Mouse (Mus musculus) heart, adult 2 months (tissue): ENCODE results near the gene Nwd1. TPM values are rescaled to one million over a fixed set of nuclear protein-coding genes. Genes with fewer than 3 reads are reported as not detected.

Experiments used
- DNase-seq, 2 experiments: peaks; one replicate each; pipeline ENCODE4 v3.0.0; 2021
- H3K27ac ChIP-seq: fragments of 200-600 bp; 2 replicates; pipeline ENCODE4 v1.8.1; 2022
- H3K27me3 ChIP-seq: fragments of 200-500 bp; 2 replicates; pipeline ENCODE4 v1.6.1; 2012; ENCODE audit warnings: mild to moderate bottlenecking, low read length, inconsistent platforms, mixed read lengths; ENCODE audit not compliant: control insufficient read depth, insufficient read depth
- H3K36me3 ChIP-seq: fragments of 200-500 bp; 2 replicates; pipeline ENCODE4 v1.6.1; 2012; ENCODE audit warnings: low read length, inconsistent platforms; ENCODE audit not compliant: control insufficient read depth, insufficient read depth
- H3K4me1 ChIP-seq: fragments of 200-500 bp; 2 replicates; pipeline ENCODE4 v1.6.1; 2011; ENCODE audit warnings: low read length; ENCODE audit not compliant: control insufficient read depth, insufficient read depth
- H3K4me3 ChIP-seq: fragments of 200-600 bp; 2 replicates; pipeline ENCODE4 v1.8.1; 2022
- H3K79me2 ChIP-seq: fragments of 200-500 bp; replicated peaks from 2 replicates; pipeline ENCODE4 v1.6.1; 2012; ENCODE audit warnings: mild to moderate bottlenecking, inconsistent platforms, low read length, moderate library complexity, mixed read lengths; ENCODE audit not compliant: control insufficient read depth, insufficient read depth
- H3K9ac ChIP-seq: fragments of 200-500 bp; 2 replicates; pipeline ENCODE4 v1.6.1; 2012; ENCODE audit warnings: low read depth, mild to moderate bottlenecking, control low read depth, inconsistent platforms, low read length, mixed read lengths
- CTCF ChIP-seq: fragments of 200-600 bp; IDR thresholded peaks from 2 replicates; pipeline ENCODE4 v1.8.1; 2022; ENCODE audit warnings: antibody characterized with exemption, mild to moderate bottlenecking, moderate library complexity
- EP300 ChIP-seq: fragments of 200-500 bp; IDR thresholded peaks from 2 replicates; pipeline ENCODE4 v1.6.1; 2011; ENCODE audit warnings: low read depth, low read length, control low read depth; ENCODE audit not compliant: insufficient read depth
- POLR2A ChIP-seq: fragments of 200-500 bp; IDR thresholded peaks from 2 replicates; pipeline ENCODE4 v1.6.1; 2011; ENCODE audit warnings: mild to moderate bottlenecking, low read depth, low read length, control low read depth; ENCODE audit not compliant: insufficient read depth
- WGBS: fragments of 180-500 bp; shearing (Covaris S2); methylation state at CpG from one replicate; pipeline ENCODE4 v1.1.7; 2018; 5-methylcytosine and 5-hydroxymethylcytosine counted together
- intact Hi-C: fragments of 180-260 bp; cut with DNase I; formaldehyde crosslinking; loops from one replicate; pipeline ENCODE4 v1.15.1; 2025
- microRNA-seq, 2 experiments: library from miRNA; unstranded; fragments of <30 nt; microRNA quantifications; one replicate each; pipeline ENCODE4 v1.2.0; 2021
- polyA plus RNA-seq: library from polyadenylated mRNA; depleted of rRNA; stranded (reverse); fragments of >200 nt; gene quantifications from 2 replicates; pipeline ENCODE4 v1.2.3, GENCODE M21; 2012; rRNA removed
- total RNA-seq, 2 experiments: library from RNA; stranded (reverse); gene quantifications; 2 replicates each; pipeline ENCODE4 v1.2.3; 2021

Nwd1 gene
- total and polyA plus RNA-seq, 3 experiments: 0.25 to 0.29 (median 0.27) TPM

GRCm38 (mm10) chr8:72761322-72762051 lies 115.0 kb downstream of the Nwd1 start, which contains the start of gene F2rl3:
F2rl3 (plus strand) TSS chr8:72761880.
- Histone ChIP-seq H3K27ac (peak within 1 kb of the TSS; percentile 64), H3K36me3 (no peaks in the 10 kb centered on the region), H3K79me2 (no peaks in the 10 kb centered on the region), H3K4me1 (peaks cover 3% of the 10 kb centered on the region; the same call in 1 of the 2 replicates), H3K9ac (no peak within 1 kb of the TSS), H3K27me3 (no peaks in the 10 kb centered on the region), H3K4me3 (peak within 1 kb of the TSS; percentile 35)
- 34% methylated on average over 7 of the region's 7 CpGs for WGBS
- intact Hi-C loops: no loop called here
- no peak for TF ChIP-seq EP300
- no peak for TF ChIP-seq CTCF
- TF ChIP-seq POLR2A: no peak
- DNase-seq: peak in 1 of 2 experiments; percentile 35

GRCm38 (mm10) chr8:72762306-72762705 lies 115.8 kb downstream of the Nwd1 start:
- H3K27me3 ChIP-seq: no peaks in the 10 kb centered on the region
- WGBS: 79% methylated on average over 12 of the region's 12 CpGs
- no peaks in the 10 kb centered on the region for H3K36me3 ChIP-seq
- H3K4me1 ChIP-seq: peaks cover 3% of the 10 kb centered on the region; the same call in 1 of the 2 replicates
- H3K27ac ChIP-seq: peak overlapping the region; percentile 64
- intact Hi-C loops: no loop called here
- H3K4me3 ChIP-seq: peak overlapping the region; percentile 35
- peak in 1 of 2 experiments; percentile 2 for DNase-seq
- H3K9ac ChIP-seq: no peak overlapping the region
- no peak for TF ChIP-seq POLR2A
- TF ChIP-seq EP300: no peak
- TF ChIP-seq CTCF: no peak
- no peaks in the 10 kb centered on the region for H3K79me2 ChIP-seq

- Histone ChIP-seq H3K4me3 (no peak overlapping the region), H3K4me1 (peaks cover 3% of the 10 kb centered on the region; the same call in 1 of the 2 replicates), H3K79me2 (no peaks in the 10 kb centered on the region), H3K36me3 (no peaks in the 10 kb centered on the region), H3K27ac (no peak overlapping the region), H3K9ac (no peak overlapping the region), H3K27me3 (no peaks in the 10 kb centered on the region)
- whole genome bisulfite sequencing: 84% methylated on average over 4 of the region's 4 CpGs
- DNase-seq: no peak
- intact Hi-C loops: no loop called here
- TF ChIP-seq POLR2A (no peak), EP300 (no peak), CTCF (no peak)
Measured at GRCm38 (mm10) chr8:72765696-72766095, 119.2 kb downstream of the Nwd1 start.

GRCm38 (mm10) chr8:72766777-72767176 lies 120.3 kb downstream of the Nwd1 start:
- Histone ChIP-seq H3K27ac (no peak overlapping the region), H3K4me3 (no peak overlapping the region), H3K4me1 (no peaks in the 10 kb centered on the region), H3K27me3 (no peaks in the 10 kb centered on the region), H3K79me2 (no peaks in the 10 kb centered on the region), H3K9ac (no peak overlapping the region), H3K36me3 (no peaks in the 10 kb centered on the region)
- intact Hi-C loops: no loop called here
- TF ChIP-seq EP300 (no peak), POLR2A (no peak), CTCF (no peak)
- DNase-seq: no peak
- 38% methylated on average over 7 of the region's 7 CpGs for WGBS

Small RNAs within 50 kb of the gene (microRNA-seq; reads per million reads assigned to microRNA genes)
- 0 reads per million in 2 experiments for gene Gm26237

Other genes starting within 250 kb of the Nwd1 start
- 10 to 100 TPM; 36.2 to 39.6 TPM for gene Eps15l1, start 225.3 kb upstream of the Nwd1 start, total RNA-seq
- 34.0 and 46.4 TPM in 2 replicates for gene Eps15l1, start 225.3 kb upstream of the Nwd1 start, polyA plus RNA-seq
- 10 to 100 TPM; 20.3 to 25.1 TPM for gene Calr3, start 202.8 kb upstream of the Nwd1 start, total RNA-seq
- 5.7 and 19.9 TPM in 2 replicates for gene Calr3, start 202.8 kb upstream of the Nwd1 start, polyA plus RNA-seq
- gene 1700030K09Rik, start 202.8 kb upstream of the Nwd1 start, total RNA-seq: 1 to 10 TPM; 4.0 to 4.7 TPM
- gene 1700030K09Rik, start 202.8 kb upstream of the Nwd1 start, polyA plus RNA-seq: 5.0 and 5.7 TPM in 2 replicates
- gene Cherp, start 171.5 kb upstream of the Nwd1 start, total RNA-seq: 10 to 100 TPM; 38.7 to 40.0 TPM
- 22.3 and 25.4 TPM in 2 replicates for gene Cherp, start 171.5 kb upstream of the Nwd1 start, polyA plus RNA-seq
- gene Slc35e1, start 154.1 kb upstream of the Nwd1 start, total RNA-seq: 10 to 100 TPM; 68.0 to 85.7 TPM
- gene Slc35e1, start 154.1 kb upstream of the Nwd1 start, polyA plus RNA-seq: 83.2 and 110 TPM in 2 replicates
- 1 to 10 TPM; 9.3 to 9.5 TPM for gene Med26, start 98.4 kb upstream of the Nwd1 start, total RNA-seq
- 6.9 and 7.0 TPM in 2 replicates for gene Med26, start 98.4 kb upstream of the Nwd1 start, polyA plus RNA-seq
- 100 to 1,000 TPM; 114 to 142 TPM for gene Smim7, start 75.6 kb upstream of the Nwd1 start, total RNA-seq
- 53.7 and 80.1 TPM in 2 replicates for gene Smim7, start 75.6 kb upstream of the Nwd1 start, polyA plus RNA-seq
- gene Tmem38a, start 74.7 kb upstream of the Nwd1 start, total RNA-seq: 100 to 1,000 TPM; 409 to 486 TPM
- 611 and 917 TPM in 2 replicates for gene Tmem38a, start 74.7 kb upstream of the Nwd1 start, polyA plus RNA-seq
- 10 to 100 TPM; 75.2 to 79.4 TPM for gene Sin3b, start 76.6 kb downstream of the Nwd1 start, total RNA-seq
- gene Sin3b, start 76.6 kb downstream of the Nwd1 start, polyA plus RNA-seq: 91.6 and 97.5 TPM in 2 replicates
- 1 to 10 TPM in 1 of 2 experiments, under 1 TPM in 1; 0.77 to 1.5 TPM for gene F2rl3, start 115.2 kb downstream of the Nwd1 start, total RNA-seq
- 2.0 and 2.2 TPM in 2 replicates for gene F2rl3, start 115.2 kb downstream of the Nwd1 start, polyA plus RNA-seq